Mouse (Mus musculus) embryo, embryonic 10 days (tissue): ENCODE measurements around the gene Acbd4.
A peak's percentile ranks its signal among the peaks of the same experiment; 100 is the strongest.

Source experiments
- DNase-seq: peaks from one replicate; pipeline ENCODE4 v3.0.0-alpha.2; 2015; ENCODE audit warnings: low spot score

The Acbd4 gene

DNA sequence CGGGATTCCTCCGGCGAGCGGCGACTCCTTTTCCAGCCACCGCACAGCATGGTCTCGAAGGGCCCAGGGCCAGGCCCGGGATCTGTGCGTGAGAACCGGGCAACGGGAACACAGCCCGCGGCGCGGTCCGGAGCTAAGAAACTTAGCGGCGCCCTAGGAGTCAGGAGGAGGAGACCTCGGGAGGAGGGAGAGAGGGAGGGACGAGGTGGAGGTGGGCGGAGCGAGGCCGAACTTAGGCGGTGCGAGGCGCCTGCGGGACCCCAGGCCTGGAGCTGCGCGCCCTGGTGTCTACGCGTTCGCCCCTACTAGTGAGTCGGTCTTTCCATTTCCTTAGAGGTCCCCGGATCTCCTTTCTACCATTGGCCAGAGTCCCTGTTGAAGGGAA is at the start of gene Acbd4, which contains the start of gene Plcd3:
Acbd4 (plus strand) TSS at position 202 of the 385 bp plus-strand sequence.
Plcd3 (minus strand) TSS at position 178 of the 385 bp plus-strand sequence.
- peak; percentile 90 for DNase-seq

DNA sequence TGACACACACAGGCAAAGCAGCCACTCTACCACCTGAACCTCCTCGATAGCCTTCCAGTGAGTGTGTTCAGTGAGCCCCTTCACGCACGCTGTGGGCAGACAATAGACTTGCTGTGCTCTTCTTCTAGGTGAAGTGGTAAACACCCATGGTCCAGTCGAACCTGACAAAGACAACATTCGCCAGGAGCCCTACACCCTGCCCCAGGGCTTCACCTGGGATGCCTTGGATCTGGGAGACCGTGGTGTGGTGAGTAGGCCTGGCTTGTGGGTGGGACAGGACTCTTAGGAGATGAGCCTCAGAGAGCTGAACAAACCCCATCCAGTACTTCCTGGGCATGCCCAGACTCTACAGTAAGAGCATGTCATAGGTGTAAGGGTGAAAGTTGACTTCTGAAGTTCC is 49.4 kb upstream of the Acbd4 start:
- no peak for DNase-seq

DNA sequence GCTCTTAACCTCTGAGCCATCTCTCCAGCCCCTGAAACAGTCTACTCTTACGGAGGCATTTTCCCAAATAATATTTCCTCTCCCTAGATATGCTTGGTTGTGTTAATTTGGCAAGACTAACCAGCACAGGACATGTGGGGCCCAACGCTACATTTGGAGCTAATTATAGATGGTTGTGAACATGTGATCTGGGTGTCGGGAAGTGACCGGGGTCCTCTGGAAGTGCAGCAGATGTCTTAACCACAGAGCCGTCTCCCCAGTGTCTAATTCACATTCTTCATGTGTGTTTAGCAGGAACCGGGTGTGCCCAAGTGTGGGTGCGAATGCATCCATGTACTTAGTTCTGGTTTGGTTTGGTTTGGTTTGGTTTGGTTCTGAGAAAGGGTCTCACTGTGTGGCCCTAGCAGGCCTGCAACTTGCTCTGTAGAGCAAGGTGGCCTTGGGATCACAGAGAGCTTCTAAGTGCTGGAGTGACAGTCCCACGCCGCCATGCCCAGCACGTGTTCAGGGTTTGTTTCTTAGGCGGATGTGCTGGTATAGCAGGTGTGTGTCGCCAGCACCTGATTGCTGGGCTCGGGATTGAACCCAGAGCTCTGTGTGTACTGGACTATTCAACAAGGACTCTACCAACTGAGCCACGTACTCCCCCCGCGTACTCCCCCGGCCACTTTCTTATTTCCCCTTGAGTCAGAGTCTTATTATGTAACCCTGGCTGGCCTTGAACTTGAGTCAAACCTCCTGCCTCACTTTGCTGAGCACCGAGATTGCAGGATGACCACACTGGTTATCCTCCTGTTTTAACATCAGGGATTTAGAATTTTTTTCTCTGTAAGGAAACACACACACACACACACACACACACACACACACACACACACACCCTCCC is 48.0 kb upstream of the Acbd4 start:
- no peak for DNase-seq

DNA sequence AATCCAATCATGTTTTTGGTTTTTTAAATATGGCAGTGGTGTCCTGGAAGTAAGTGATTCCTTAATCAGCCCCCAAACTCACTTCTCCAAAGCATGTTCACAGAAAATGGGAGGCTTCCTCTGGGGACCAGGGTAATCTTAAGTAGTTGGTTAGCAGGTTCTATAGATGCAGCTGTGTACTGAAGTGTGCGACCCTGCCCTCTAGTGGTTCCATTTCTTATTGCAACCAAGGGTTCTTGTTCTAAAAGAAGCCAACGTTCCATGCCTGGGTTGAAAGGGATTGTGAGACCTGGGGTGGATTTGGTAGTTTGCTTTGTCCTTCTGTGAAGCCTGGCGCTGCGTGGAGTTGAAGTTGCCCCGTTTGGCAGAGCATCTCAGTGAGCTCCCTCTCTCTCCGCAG is 46.7 kb upstream of the Acbd4 start:
- peak; percentile 87 for DNase-seq

DNA sequence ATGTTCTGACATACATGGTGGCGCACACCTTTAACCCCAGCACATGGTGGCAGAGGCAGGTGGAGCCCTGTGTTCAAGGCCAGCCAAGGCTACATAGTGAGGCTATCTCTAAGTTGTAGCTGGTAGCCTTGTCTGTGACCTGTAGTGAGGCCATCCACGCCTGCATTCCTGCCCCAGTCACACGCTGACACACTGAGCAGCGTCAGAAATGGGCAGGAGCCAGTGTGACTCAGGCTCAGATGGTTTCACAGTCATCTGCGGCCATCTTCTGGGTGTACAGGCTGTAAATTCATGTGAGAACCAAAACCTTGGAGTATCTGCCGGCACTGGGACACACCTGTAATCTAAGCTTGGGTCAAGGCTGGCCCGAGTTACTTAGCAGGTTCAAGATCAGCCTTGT is 44.8 kb upstream of the Acbd4 start:
- no peak for DNase-seq

DNA sequence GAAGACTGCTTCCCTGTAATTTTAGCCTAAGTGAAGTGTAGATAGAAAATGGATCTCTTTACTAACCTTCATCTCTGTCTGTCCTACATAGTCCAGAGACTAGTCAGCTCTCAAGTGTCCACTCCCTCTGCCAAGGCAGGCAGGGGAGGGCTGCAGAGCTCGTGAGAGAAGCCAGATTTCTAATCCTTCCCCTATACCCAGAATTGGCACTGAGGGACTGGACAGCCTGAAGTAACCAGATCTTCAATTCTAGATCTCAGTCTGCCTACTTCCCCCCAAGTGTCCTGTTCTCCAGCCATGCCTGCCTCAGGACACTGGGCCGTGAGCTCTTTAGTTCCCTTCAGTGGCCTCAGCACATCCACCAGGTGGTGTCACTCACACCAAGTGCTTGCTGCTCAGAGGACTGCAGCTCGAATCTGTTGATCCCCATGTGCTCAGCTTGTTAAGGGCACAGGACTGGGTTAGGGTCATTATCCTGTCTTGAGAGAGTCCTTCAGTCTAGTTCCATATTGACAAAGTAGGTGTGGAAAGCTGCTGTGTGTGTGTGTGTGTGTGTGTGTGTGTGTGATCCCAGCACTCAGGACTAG is 42.9 kb upstream of the Acbd4 start:
- no peak for DNase-seq

DNA sequence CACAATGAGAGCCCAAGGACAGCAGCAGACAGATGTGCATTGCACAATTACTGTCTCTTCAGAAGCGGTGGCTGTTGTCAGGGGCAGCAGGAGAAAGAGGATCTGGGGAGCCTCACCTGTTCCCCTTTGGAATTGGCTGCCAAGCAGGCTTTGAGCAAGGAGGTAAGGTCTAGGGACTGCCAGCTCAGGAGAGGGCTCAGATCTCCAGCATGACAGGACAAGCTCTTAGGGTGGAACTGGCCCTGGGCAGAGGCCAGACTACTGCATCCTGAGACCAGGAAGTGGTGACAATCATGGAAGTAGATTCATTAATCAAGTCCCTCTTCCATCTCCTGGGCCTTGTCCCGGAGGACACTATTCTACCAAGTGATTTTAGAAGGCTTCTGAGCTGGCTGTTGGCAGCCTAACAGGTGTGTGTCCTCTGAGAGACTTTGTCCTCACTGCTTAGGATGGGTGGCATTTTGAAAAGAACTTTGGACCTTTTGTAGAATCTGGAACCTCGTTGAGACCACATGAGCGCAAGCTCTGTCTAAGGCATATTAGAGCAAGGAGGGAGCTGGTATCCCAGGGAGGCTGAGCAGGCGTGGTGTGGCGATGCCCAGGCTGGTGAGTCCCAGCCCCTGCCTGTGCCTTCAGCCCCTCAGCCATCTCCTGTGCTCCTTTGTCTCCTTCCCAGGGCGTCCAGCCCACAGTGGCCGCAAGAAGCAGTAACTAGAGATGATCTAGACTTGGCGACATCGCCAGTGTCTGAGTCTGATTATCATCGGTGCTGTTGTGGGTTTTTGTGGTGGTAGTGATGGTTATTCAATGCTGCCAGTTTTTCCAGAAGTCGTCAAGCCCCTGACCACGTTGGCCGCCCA is 35.1 kb upstream of the Acbd4 start:
- DNase-seq = no peak

DNA sequence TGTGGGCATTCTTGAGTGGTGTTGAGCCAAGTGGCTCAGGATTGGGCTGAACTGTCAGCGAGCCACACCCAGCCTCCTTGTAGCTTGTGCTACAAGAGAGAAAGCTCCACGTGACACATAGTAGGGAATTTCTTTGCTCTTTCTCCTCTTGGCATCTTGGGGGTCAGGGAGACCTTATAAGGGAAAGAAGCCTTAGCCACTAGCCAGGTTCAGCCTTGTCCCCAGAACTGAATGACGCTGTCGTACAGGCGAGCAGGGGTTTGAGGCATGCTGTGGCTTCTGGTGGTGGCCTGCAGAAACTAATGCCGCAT is 34.5 kb upstream of the Acbd4 start:
- no peak for DNase-seq

DNA sequence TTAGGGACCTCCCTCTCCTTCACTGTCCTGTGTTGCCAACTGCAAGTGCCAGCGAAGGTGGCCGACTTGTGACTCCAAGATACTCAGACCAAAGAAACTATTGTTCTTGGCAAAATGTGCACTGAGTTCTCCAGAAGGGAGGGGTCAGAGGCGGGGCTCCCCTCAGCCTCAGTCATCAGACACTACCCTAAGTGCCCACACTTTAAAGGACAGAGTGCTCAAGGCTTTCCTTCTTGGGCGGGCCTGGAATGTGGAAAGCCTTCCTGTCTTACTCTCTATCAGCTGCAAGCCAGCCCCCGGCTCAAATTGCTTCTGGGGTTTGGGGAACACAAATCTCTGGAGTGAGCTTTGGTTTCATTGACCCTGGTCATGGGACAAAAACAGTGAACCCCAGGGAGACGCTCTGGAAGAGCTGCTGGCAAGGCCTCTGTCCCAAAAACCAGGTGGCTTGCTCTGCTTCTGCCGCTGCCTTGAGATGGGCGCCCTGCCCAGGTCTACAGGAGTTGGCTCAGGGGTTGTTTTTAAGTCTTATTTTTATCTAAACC is 34.0 kb upstream of the Acbd4 start:
- no peak for DNase-seq

DNA sequence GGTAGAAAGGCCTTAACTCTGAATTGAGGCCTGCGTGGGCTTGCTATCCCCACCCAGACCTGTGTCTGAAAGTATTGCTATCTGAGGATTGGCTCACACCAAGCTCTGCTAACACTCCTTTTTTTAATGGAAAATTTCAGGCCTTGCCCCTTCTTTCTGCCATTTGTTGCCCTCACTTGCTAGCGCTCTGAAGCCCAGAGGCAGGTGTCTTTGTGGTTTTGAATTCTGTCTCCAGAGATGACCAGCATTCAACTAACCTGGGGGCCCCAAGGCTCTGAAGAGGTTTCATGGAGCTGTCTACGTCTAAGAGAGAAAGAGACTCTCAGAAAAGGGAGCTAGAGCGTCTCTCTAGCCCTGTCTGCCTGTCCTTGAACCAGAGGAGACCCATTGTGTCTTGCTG is 33.2 kb upstream of the Acbd4 start:
- no peak for DNase-seq

DNA sequence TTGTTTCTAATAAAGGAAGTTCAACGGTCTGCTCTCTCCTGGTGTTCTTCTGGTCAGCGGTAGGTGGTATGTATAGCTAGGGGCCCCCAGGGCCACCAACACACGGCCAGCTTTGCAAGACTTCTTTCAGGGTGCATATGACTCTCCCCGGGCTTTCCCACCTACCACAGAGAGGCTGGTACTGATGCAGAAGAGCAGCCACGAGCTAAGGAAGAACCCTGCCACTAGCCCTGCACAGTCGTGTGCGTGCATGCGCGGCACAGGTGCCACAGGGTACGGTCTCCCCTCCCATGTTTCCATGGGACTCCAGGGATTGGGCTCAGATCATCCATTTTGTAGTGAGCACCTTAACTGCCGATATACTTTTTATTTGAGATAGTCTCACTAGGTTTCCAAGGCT is 32.6 kb upstream of the Acbd4 start:
- DNase-seq = no peak

DNA sequence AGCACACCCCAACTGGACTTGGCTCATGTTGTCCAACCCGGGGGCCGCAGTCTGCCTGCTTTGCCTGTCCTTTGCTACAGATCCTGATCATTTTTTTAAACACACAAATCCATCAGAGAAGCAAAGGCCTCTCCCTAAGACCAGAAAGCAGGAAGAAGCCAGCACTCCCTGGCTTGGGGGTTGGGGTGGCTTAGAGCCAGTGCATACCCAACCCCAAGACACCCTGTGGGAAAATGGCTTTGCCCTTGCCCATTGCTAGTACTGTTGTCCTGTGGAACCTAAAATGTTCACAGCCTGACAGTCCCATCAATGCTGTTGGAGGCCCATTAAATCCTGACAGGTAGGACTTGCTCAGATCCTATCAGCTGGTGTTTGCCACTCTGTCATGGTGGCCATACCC is 31.8 kb upstream of the Acbd4 start:
- DNase-seq = no peak

DNA sequence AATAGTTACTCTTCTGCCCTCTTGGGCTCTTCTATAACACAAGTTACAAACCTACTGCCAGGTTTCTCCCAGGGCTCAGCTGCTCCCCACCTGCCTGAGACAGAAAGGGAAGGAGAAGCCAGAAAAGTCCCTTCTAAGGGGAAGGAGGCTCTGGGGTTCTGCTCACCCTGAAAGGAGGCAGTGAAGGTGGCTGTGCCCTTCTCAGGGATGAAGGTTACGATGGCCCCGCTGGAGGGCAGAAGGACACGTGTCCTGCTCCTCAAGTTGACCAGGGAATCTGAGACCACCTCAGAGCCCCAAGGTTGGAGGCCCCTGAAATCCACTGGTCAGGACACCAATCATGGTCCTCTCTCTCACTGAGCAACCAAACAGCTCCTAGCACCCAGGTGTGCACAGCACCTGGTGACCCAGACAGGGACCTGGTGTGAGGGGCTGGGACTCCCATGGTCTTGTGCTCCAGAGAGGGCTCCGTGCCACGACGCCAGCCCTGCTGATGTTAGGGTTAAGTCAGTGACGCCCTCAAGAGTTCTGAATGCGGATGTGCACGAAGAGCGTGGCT is 31.1 kb upstream of the Acbd4 start:
- DNase-seq = no peak

DNA sequence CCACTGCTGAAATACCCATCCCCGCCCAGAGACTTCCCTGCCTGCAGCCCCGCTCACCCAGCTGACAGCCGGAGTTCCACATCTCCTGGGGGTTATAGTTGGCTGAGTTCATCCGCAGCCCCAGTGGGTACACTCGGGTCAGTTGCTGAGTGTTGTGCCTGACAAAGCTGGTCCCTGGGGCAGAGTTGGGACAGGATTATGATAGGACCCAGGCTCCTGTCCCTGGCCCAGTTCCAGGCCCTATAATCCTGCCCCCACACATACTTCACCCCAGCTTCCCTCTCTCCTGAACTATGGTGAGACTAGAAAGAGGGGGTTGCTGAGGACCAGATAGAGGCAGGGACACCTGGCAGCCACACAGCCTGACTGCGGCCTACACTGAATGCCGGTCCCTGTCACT is 27.8 kb upstream of the Acbd4 start:
- DNase-seq = no peak

DNA sequence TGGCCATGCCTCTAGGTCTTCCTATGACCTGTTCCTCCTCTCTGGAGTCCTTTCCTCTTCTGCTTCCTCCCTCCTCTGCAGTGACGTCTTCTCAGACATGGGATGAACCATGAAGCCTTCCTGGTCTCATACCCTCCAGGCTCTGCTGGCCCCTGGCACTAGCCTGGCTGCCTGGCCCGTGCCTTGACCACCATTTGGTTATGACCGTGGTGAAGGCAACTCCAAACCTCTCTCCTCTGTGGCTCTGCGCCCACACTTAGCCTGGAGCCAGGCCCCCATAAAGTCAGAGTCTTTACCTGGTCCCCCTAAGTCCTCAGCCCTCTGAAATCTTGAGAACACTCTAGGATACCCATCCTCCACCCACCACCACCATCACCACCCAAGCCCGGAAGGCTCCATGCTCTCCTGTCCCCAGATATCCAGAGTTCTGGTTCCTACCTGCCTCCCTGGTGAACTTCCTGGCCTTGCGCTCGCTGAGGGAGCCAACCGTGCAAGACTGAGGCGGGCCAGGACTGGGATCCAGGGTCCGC is 27.3 kb upstream of the Acbd4 start:
- DNase-seq = no peak

DNA sequence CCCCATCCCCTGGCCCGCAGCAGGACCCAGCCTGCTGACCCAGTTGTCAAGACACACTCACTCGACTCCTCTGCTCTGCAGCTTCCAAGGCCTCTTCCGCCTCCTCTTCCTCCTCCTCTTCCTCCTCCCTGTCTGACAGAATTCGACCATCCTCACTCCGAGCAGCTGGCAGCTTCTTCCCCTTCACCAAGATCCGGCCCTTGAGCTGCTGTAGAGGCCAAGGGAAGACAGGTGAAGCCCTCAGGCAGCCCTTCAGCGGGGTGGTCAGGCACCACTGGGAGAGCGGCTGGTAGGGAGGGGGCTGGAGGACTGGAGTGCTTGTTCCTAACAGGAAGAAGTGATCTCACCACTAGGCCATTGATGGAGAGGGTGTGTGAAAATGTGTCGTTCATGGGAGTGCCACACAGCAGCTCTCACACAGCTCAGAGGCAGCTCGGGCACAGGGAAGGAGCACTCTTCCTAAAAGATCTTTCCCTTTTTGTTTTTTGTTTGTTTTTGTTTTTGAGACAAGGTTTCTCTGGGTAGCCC is 26.6 kb upstream of the Acbd4 start:
- DNase-seq = no peak

DNA sequence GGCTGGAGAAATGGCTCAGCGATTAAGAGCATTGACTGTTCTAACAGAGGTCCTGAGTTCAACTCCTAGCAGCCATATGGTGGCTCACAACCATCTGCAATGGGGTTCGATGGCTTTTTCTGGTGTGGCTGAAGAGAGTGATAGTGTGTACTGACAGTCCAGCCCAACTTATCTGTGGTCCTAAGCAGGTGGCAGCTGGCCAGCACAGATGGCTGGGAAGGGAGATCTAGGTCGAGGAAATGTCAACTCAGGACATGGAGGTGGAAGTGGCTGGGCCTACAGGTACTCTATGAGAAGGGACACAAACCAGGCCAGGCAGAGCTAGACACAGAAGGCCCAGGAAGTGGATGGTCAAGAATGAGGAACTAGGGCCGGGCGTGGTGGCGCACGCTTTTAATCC is 25.5 kb upstream of the Acbd4 start:
- DNase-seq = no peak

DNA sequence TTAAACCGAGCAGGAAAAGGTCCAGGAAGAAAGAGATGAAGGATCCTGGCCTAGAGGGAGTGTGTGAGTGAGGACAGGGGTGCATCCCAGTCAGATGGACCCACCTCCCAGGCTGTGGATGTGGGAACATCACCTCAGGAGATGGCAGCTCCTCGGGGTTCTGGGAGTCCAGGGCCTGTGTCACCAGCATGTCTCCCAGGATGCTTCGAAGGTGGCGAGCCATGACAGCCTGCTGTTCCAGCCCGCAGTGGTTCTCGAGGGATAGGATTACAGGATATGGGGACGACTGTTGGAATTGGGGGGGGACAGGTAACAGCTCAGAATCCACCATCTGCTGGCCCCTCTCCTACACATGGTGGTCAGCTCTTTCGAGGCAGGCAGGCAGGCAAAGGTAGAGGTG is 24.9 kb upstream of the Acbd4 start:
- no peak for DNase-seq

DNA sequence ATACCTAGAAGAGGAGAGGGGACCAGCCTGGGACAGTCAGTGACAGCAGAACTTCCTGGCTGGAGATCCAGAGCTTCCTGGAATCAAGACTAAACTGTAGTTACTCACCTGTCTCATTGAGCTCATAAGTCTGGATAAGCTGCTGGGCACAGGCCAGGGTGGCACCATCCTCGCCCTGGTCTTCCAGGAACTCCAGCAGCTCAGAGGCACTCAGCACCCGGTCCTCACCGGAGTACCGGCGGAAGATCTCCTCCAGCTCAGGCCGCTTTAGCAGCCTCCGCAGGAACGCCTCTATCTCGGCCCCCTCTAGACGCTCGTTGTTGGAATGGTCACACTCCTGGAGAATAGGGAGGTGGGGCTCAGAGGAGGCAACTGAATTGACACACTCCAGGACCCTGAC is 23.4 kb upstream of the Acbd4 start:
- DNase-seq = no peak

DNA sequence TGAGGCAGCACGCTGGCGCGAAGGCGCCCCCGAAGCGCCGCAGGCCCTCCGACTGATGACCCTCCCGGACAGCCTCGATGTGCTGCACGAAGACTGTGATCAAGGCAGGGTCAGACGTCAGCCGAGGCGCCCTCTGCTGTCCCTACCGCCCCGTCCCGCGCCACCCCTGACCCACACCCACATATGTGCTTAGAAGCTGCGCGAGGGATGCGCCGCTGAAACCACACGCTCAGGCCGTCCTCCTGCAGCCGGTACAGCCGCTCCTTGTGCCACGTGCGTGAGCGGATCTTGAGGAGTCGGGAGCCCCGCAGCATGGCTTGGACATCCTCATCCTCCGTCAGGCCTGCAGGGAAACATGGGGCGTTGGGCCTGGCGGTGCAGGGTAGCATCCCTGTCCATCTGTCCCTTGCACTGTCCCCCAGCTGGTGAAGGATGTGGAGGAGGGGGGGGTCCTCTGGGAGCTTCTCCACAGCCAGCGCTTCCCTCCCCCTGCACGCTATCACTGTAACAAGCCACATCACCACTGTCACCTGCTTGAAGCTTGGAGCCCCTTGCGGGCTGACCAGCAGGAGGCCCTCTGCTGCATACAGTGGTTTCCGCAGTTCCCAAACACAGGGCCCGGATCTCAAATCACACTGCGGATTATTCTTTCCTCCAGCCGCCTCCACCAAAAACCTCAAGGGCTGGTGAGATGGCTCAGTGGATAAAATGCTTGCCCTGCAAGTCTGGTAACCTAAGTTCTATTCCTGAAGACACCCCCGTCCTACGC is 21.0 kb upstream of the Acbd4 start:
- peak; percentile 66 for DNase-seq

DNA sequence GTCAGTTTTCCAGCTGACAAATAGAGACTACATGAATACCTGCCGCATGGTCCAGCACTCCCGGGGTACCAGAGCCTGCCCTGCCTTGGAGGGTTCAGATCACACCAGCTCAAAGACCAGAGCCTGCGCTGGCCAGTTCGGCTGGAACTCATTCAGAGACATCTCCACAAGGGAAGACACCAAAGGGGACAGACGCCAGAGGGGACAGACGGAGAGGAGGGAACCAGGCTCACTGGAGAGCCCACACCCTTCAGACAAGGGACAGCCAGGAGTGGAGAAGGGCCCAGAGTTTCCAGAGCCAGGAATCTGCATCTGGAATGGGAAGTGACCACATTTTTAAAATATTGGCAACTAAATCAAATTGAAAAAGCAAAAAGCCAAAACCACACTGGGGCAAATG is 19.9 kb upstream of the Acbd4 start:
- no peak for DNase-seq
